Mouse (Mus musculus) lung, embryonic 16.5 days (tissue): ENCODE data around the gene Spout1. TPM values are rescaled to one million over a fixed set of nuclear protein-coding genes. Genes with fewer than 3 reads are reported as not detected.

ENCODE experiments used
- ATAC-seq: fragments of 200-750 bp; cut with Nextera tagmentation; 2 replicates; pipeline ENCODE4 v1.8.0; 2017; ENCODE audit warnings: low read depth, mild to moderate bottlenecking, moderate library complexity
- H3K27ac ChIP-seq: fragments of 300-500 bp; sonication (generic); 2 replicates; pipeline ENCODE4 v1.5.1; 2014; ENCODE audit warnings: mild to moderate bottlenecking, control low read depth, low read length
- H3K27me3 ChIP-seq: fragments of 300-500 bp; sonication (generic); 2 replicates; pipeline ENCODE4 v1.6.1; 2014; ENCODE audit warnings: low read depth, low read length, mixed read lengths; ENCODE audit not compliant: control insufficient read depth, insufficient read depth
- H3K36me3 ChIP-seq: fragments of 300-500 bp; sonication (generic); 2 replicates; pipeline ENCODE4 v1.6.1; 2014; ENCODE audit warnings: low read length; ENCODE audit not compliant: control insufficient read depth, insufficient read depth
- H3K4me1 ChIP-seq: fragments of 300-500 bp; sonication (generic); replicated peaks from 2 replicates; pipeline ENCODE4 v1.6.1; 2014; ENCODE audit warnings: low read length, mixed read lengths; ENCODE audit not compliant: control insufficient read depth, insufficient read depth
- H3K4me2 ChIP-seq: fragments of 300-500 bp; sonication (generic); 2 replicates; pipeline ENCODE4 v1.6.1; 2014; ENCODE audit warnings: low read depth, low read length, control low read depth
- H3K4me3 ChIP-seq: fragments of 300-500 bp; sonication (generic); 2 replicates; pipeline ENCODE4 v1.5.1; 2014; ENCODE audit warnings: mild to moderate bottlenecking, low read length, control low read depth
- H3K9ac ChIP-seq: fragments of 300-500 bp; sonication (generic); 2 replicates; pipeline ENCODE4 v1.6.1; 2014; ENCODE audit warnings: low read length, control low read depth
- H3K9me3 ChIP-seq: fragments of 300-500 bp; sonication (generic); 2 replicates; pipeline ENCODE4 v1.6.1; 2016; ENCODE audit warnings: low read length; ENCODE audit not compliant: control insufficient read depth
- WGBS: fragments of 180-500 bp; shearing (Covaris S2); extraction: QIAGEN DNeasy Blood & Tissue Kit; methylation state at CpG from one replicate; pipeline ENCODE4 v1.1.7; 2014; 5-methylcytosine and 5-hydroxymethylcytosine counted together
- polyA plus RNA-seq: library from polyadenylated mRNA; unstranded; fragments of >200 nt; fragmentation: Nextera tagmentation; extraction: Ambion mirVana; gene quantifications from 2 replicates; pipeline ENCODE4 v1.2.1, GENCODE M21; 2015

Spout1 gene
- polyA plus RNA-seq, 1 experiment from 2014 or later = 66.6 TPM

- Histone ChIP-seq H3K4me3 (peak overlapping the region; percentile 94), H3K9me3 (no peaks in the 10 kb centered on the region), H3K4me1 (peaks cover 17% of the 10 kb centered on the region), H3K27ac (peak overlapping the region; percentile 94), H3K27me3 (no peaks in the 10 kb centered on the region), H3K4me2 (peak overlapping the region; percentile 80), H3K9ac (peak overlapping the region; percentile 92), H3K36me3 (no peaks in the 10 kb centered on the region)
- 1% methylated on average over 33 of the region's 44 CpGs for WGBS
- peak; percentile 69; the same call in 1 of the 2 replicates for ATAC-seq
These were observed 54.4 kb downstream of the Spout1 start for GRCm38 (mm10) chr2:30123729-30124471.

Other genes starting within 250 kb of the Spout1 start
- gene Gle1, start 243.0 kb downstream of the Spout1 start, polyA plus RNA-seq = 70.4 and 70.9 TPM in 2 replicates
- 98.4 and 109 TPM in 2 replicates for gene Sptan1, start 212.9 kb downstream of the Spout1 start, polyA plus RNA-seq
- 29.4 and 32.9 TPM in 2 replicates for gene Wdr34, start 129.6 kb downstream of the Spout1 start, polyA plus RNA-seq
- 350 and 369 TPM in 2 replicates for gene Set, start 121.1 kb downstream of the Spout1 start, polyA plus RNA-seq
- gene Pkn3, start 100.8 kb downstream of the Spout1 start, polyA plus RNA-seq = 14.2 and 16.7 TPM in 2 replicates
- gene Zdhhc12, start 84.8 kb downstream of the Spout1 start, polyA plus RNA-seq = 32.0 and 33.5 TPM in 2 replicates
- gene Zer1, start 53.9 kb downstream of the Spout1 start, polyA plus RNA-seq = 6.1 and 7.8 TPM in 2 replicates
- 5.2 and 5.7 TPM in 2 replicates for gene Tbc1d13, start 44.7 kb downstream of the Spout1 start, polyA plus RNA-seq
- gene Endog, start 7.0 kb downstream of the Spout1 start, polyA plus RNA-seq = 12.0 and 13.3 TPM in 2 replicates
- gene Kyat1, start 27.4 kb upstream of the Spout1 start, polyA plus RNA-seq = 12.7 and 12.9 TPM in 2 replicates
- gene Lrrc8a, start 59.3 kb upstream of the Spout1 start, polyA plus RNA-seq = 41.9 and 42.0 TPM in 2 replicates
- gene Gm28035, start 62.1 kb upstream of the Spout1 start, polyA plus RNA-seq = 0.16 and 0.18 TPM in 2 replicates
- gene Phyhd1, start 87.7 kb upstream of the Spout1 start, polyA plus RNA-seq = 7.4 and 8.2 TPM in 2 replicates
- gene Gm28038, start 102.6 kb upstream of the Spout1 start, polyA plus RNA-seq = not detected in 2 replicates
- gene Dolk, start 107.9 kb upstream of the Spout1 start, polyA plus RNA-seq = 30.3 and 31.4 TPM in 2 replicates
- gene Nup188, start 107.9 kb upstream of the Spout1 start, polyA plus RNA-seq = 30.5 and 33.6 TPM in 2 replicates
- gene Sh3glb2, start 180.9 kb upstream of the Spout1 start, polyA plus RNA-seq = 81.5 and 83.9 TPM in 2 replicates
- 23.4 and 24.8 TPM in 2 replicates for gene Miga2, start 185.8 kb upstream of the Spout1 start, polyA plus RNA-seq
- gene Dolpp1, start 213.8 kb upstream of the Spout1 start, polyA plus RNA-seq = 49.6 and 52.6 TPM in 2 replicates
- gene Crat, start 237.4 kb upstream of the Spout1 start, polyA plus RNA-seq = 39.3 and 42.4 TPM in 2 replicates
- 163 TPM in 2 replicates for gene Ptpa, start 237.6 kb upstream of the Spout1 start, polyA plus RNA-seq